Mouse (Mus musculus) neural tube, embryonic 14.5 days (tissue): ENCODE measurements around the gene Col16a1. TPM values are rescaled to one million over a fixed set of nuclear protein-coding genes. Genes with fewer than 3 reads are reported as not detected.

Source experiments
- ATAC-seq: fragments of 200-750 bp; cut with Nextera tagmentation; 2 replicates; pipeline ENCODE4 v1.8.0; 2017; ENCODE audit warnings: low read depth, mild to moderate bottlenecking, moderate TSS enrichment, moderate library complexity
- H3K27ac ChIP-seq: fragments of 300-500 bp; sonication (generic); 2 replicates; pipeline ENCODE4 v1.5.1; 2014; ENCODE audit warnings: low read depth, mild to moderate bottlenecking, control low read depth, low read length, moderate library complexity, mixed read lengths
- H3K27me3 ChIP-seq: fragments of 300-500 bp; sonication (generic); 2 replicates; pipeline ENCODE4 v1.6.1; 2014; ENCODE audit warnings: low read length; ENCODE audit not compliant: control insufficient read depth, insufficient read depth
- H3K36me3 ChIP-seq: fragments of 300-500 bp; sonication (generic); 2 replicates; pipeline ENCODE4 v1.6.1; 2014; ENCODE audit warnings: low read length, mixed read lengths; ENCODE audit not compliant: control insufficient read depth, insufficient read depth
- H3K4me1 ChIP-seq: fragments of 300-500 bp; sonication (generic); 2 replicates; pipeline ENCODE4 v1.6.1; 2014; ENCODE audit warnings: low read length; ENCODE audit not compliant: control insufficient read depth, insufficient read depth
- H3K4me2 ChIP-seq: fragments of 300-500 bp; sonication (generic); 2 replicates; pipeline ENCODE4 v1.6.1; 2014; ENCODE audit warnings: mild to moderate bottlenecking, low read depth, low read length, control low read depth
- H3K4me3 ChIP-seq: fragments of 300-500 bp; sonication (generic); 2 replicates; pipeline ENCODE4 v1.5.1; 2014; ENCODE audit warnings: low read depth, low read length, control low read depth, mixed read lengths
- H3K9ac ChIP-seq: fragments of 300-500 bp; sonication (generic); replicated peaks from 2 replicates; pipeline ENCODE4 v1.6.1; 2014; ENCODE audit warnings: low read depth, mild to moderate bottlenecking, control low read depth, low read length, mixed read lengths
- H3K9me3 ChIP-seq: fragments of 300-500 bp; sonication (generic); 2 replicates; pipeline ENCODE4 v1.6.1; 2016; ENCODE audit warnings: low read length; ENCODE audit not compliant: control insufficient read depth
- WGBS: fragments of 180-500 bp; shearing (Covaris S2); extraction: QIAGEN DNeasy Blood & Tissue Kit; methylation state at CpG from one replicate; pipeline ENCODE4 v1.1.7; 2014; 5-methylcytosine and 5-hydroxymethylcytosine counted together
- polyA plus RNA-seq: library from polyadenylated mRNA; unstranded; fragments of >200 nt; fragmentation: Nextera tagmentation; extraction: Ambion mirVana; gene quantifications from 2 replicates; pipeline ENCODE4 v1.2.1, GENCODE M21; 2014

Col16a1 gene
- polyA plus RNA-seq: 5.8 and 18.2 TPM in 2 replicates

GRCm38 (mm10) chr4:130047331-130048202 is at the start of gene Col16a1:
Col16a1 (plus strand) TSS chr4:130047840.
- peak; percentile 68 for ATAC-seq
- Histone ChIP-seq H3K9me3 (no peaks in the 10 kb centered on the region), H3K9ac (peak within 1 kb of the TSS; percentile 52), H3K36me3 (no peaks in the 10 kb centered on the region), H3K4me1 (peaks cover 23% of the 10 kb centered on the region), H3K27ac (peak within 1 kb of the TSS; percentile 69), H3K27me3 (no peaks in the 10 kb centered on the region; the same call in 1 of the 2 replicates), H3K4me3 (peak within 1 kb of the TSS; percentile 29), H3K4me2 (peak within 1 kb of the TSS; percentile 60)
- WGBS: 3% methylated on average over 46 of the region's 46 CpGs

- 75% methylated on average over 11 of the region's 11 CpGs for WGBS
Observed at GRCm38 (mm10) chr4:129998124-129998523, 49.5 kb upstream of the Col16a1 start.

GRCm38 (mm10) chr4:130001710-130002109 is 45.9 kb upstream of the Col16a1 start:
- Histone ChIP-seq H3K9ac (no peak overlapping the region), H3K9me3 (no peaks in the 10 kb centered on the region), H3K27ac (peak overlapping the region; percentile 44; the same call in 1 of the 2 replicates), H3K4me1 (peaks cover 14% of the 10 kb centered on the region), H3K4me2 (no peak overlapping the region), H3K36me3 (no peaks in the 10 kb centered on the region), H3K27me3 (no peaks in the 10 kb centered on the region), H3K4me3 (no peak overlapping the region)
- WGBS: 36% methylated on average over 5 of the region's 5 CpGs
- peak; percentile 41; the same call in 1 of the 2 replicates for ATAC-seq

More at GRCm38 (mm10) chr4:129998124-129998523, 49.5 kb upstream of the Col16a1 start:
- H3K9me3 ChIP-seq: no peaks in the 10 kb centered on the region
- H3K36me3 ChIP-seq: no peaks in the 10 kb centered on the region
- H3K9ac ChIP-seq: no peak overlapping the region
- no peak overlapping the region for H3K4me2 ChIP-seq
- no peak for ATAC-seq
- H3K4me1 ChIP-seq: peaks cover 24% of the 10 kb centered on the region
- H3K27me3 ChIP-seq: no peaks in the 10 kb centered on the region
- no peak overlapping the region for H3K4me3 ChIP-seq
- no peak overlapping the region for H3K27ac ChIP-seq

- Histone ChIP-seq H3K36me3 (no peaks in the 10 kb centered on the region), H3K9me3 (no peaks in the 10 kb centered on the region), H3K4me2 (no peak overlapping the region), H3K27me3 (no peaks in the 10 kb centered on the region), H3K4me1 (peaks cover 14% of the 10 kb centered on the region), H3K27ac (peak overlapping the region; percentile 44; the same call in 1 of the 2 replicates), H3K4me3 (no peak overlapping the region), H3K9ac (no peak overlapping the region)
- 61% methylated on average over 10 of the region's 10 CpGs for WGBS
- ATAC-seq: peak; percentile 54; the same call in 1 of the 2 replicates
Observed at GRCm38 (mm10) chr4:130002157-130002556, 45.5 kb upstream of the Col16a1 start.

GRCm38 (mm10) chr4:130005593-130005992 is 42.0 kb upstream of the Col16a1 start:
- H3K36me3 ChIP-seq: no peaks in the 10 kb centered on the region
- H3K27me3 ChIP-seq: no peaks in the 10 kb centered on the region
- H3K9me3 ChIP-seq: no peaks in the 10 kb centered on the region
- H3K27ac ChIP-seq: no peak overlapping the region
- peaks cover 9% of the 10 kb centered on the region for H3K4me1 ChIP-seq
- H3K4me3 ChIP-seq: no peak overlapping the region
- no peak overlapping the region for H3K9ac ChIP-seq
- ATAC-seq: no peak
- H3K4me2 ChIP-seq: no peak overlapping the region
- 59% methylated on average over 9 of the region's 9 CpGs for WGBS

- no peaks in the 10 kb centered on the region for H3K36me3 ChIP-seq
- H3K4me3 ChIP-seq: no peak overlapping the region
- H3K27me3 ChIP-seq: no peaks in the 10 kb centered on the region
- peak overlapping the region; percentile 26; the same call in 1 of the 2 replicates for H3K4me2 ChIP-seq
- H3K9me3 ChIP-seq: no peaks in the 10 kb centered on the region
- no peak overlapping the region for H3K27ac ChIP-seq
- H3K4me1 ChIP-seq: peaks cover 6% of the 10 kb centered on the region
- 22% methylated on average over 25 of the region's 25 CpGs for WGBS
- no peak overlapping the region for H3K9ac ChIP-seq
- ATAC-seq: no peak
Observed at GRCm38 (mm10) chr4:130006533-130006932, 41.1 kb upstream of the Col16a1 start.

GRCm38 (mm10) chr4:130009043-130009442 is 38.6 kb upstream of the Col16a1 start:
- Histone ChIP-seq H3K27ac (no peak overlapping the region), H3K36me3 (peaks cover 7% of the 10 kb centered on the region; the same call in 1 of the 2 replicates), H3K4me3 (no peak overlapping the region), H3K9ac (no peak overlapping the region), H3K4me2 (no peak overlapping the region), H3K27me3 (no peaks in the 10 kb centered on the region), H3K4me1 (no peaks in the 10 kb centered on the region), H3K9me3 (no peaks in the 10 kb centered on the region)
- ATAC-seq: no peak
- WGBS: 78% methylated on average over 14 of the region's 14 CpGs

- 91% methylated on average over 4 of the region's 4 CpGs for WGBS
- no peak overlapping the region for H3K9ac ChIP-seq
- ATAC-seq: no peak
- H3K4me3 ChIP-seq: no peak overlapping the region
- H3K27ac ChIP-seq: no peak overlapping the region
- H3K27me3 ChIP-seq: no peaks in the 10 kb centered on the region
- no peaks in the 10 kb centered on the region for H3K4me1 ChIP-seq
- no peak overlapping the region for H3K4me2 ChIP-seq
- H3K36me3 ChIP-seq: peaks cover 7% of the 10 kb centered on the region; the same call in 1 of the 2 replicates
- H3K9me3 ChIP-seq: no peaks in the 10 kb centered on the region
Observed at GRCm38 (mm10) chr4:130010723-130011122, 36.9 kb upstream of the Col16a1 start.

- H3K4me3 ChIP-seq: no peak overlapping the region
- no peaks in the 10 kb centered on the region for H3K4me1 ChIP-seq
- H3K9me3 ChIP-seq: no peaks in the 10 kb centered on the region
- no peak for ATAC-seq
- no peaks in the 10 kb centered on the region for H3K27me3 ChIP-seq
- 93% methylated on average over 6 of the region's 6 CpGs for WGBS
- no peak overlapping the region for H3K27ac ChIP-seq
- H3K36me3 ChIP-seq: peaks cover 7% of the 10 kb centered on the region; the same call in 1 of the 2 replicates
- H3K4me2 ChIP-seq: no peak overlapping the region
- no peak overlapping the region for H3K9ac ChIP-seq
Observed at GRCm38 (mm10) chr4:130012234-130012633, 35.4 kb upstream of the Col16a1 start.
